Mouse (Mus musculus): ENCODE measurements around the gene Hspa8. TPM values are rescaled to one million over a fixed set of nuclear protein-coding genes. Genes with fewer than 3 reads are reported as not detected.
A peak's percentile ranks its signal among the peaks of the same experiment; 100 is the strongest.

Gene Hspa8
- polyA plus RNA-seq, 1 experiment from 2014 or later = 750 TPM

GRCm38 (mm10) chr9:40773869-40774268, 26.9 kb upstream of the Hspa8 start:
- ATAC-seq = peak; percentile 86
- Histone ChIP-seq H3K9ac (replicated peaks) (no peak overlapping the region), H3K4me2 (ENCODE audit: low read depth, low read length) (no peak overlapping the region), H3K4me1 (ENCODE audit: insufficient read depth) (peaks cover 9% of the 10 kb centered on the region), H3K36me3 (replicated peaks; ENCODE audit: insufficient read depth, low read length) (no peaks in the 10 kb centered on the region), H3K27me3 (ENCODE audit: insufficient read depth, low read length) (no peaks in the 10 kb centered on the region), H3K27ac (ENCODE audit: low read depth) (peak overlapping the region; percentile 51), H3K4me3 (ENCODE audit: low read depth, low read length) (no peak overlapping the region), H3K9me3 (ENCODE audit: low read length) (no peaks in the 10 kb centered on the region)
- WGBS (ENCODE audit: insufficient replicate concordance) = 56% methylated on average over 4 of the region's 4 CpGs
- TF ChIP-seq CTCF (IDR thresholded peaks at IDR 0.05; ENCODE audit: low read depth) (no peak), EP300 (IDR thresholded peaks at IDR 0.05; ENCODE audit: low read depth) (peak; percentile 55; the same call in 1 of the 2 replicates)
- DNase-seq = no peak

GRCm38 (mm10) chr9:40776044-40776443, 24.7 kb upstream of the Hspa8 start:
- Histone ChIP-seq H3K36me3 (replicated peaks; ENCODE audit: insufficient read depth, low read length) (no peaks in the 10 kb centered on the region), H3K27me3 (ENCODE audit: insufficient read depth, low read length) (no peaks in the 10 kb centered on the region), H3K27ac (ENCODE audit: low read depth) (peak overlapping the region; percentile 74), H3K9me3 (ENCODE audit: low read length) (no peaks in the 10 kb centered on the region), H3K9ac (replicated peaks) (no peak overlapping the region), H3K4me2 (ENCODE audit: low read depth, low read length) (no peak overlapping the region), H3K4me3 (ENCODE audit: low read depth, low read length) (no peak overlapping the region), H3K4me1 (ENCODE audit: insufficient read depth) (peaks cover 9% of the 10 kb centered on the region)
- DNase-seq (no peak), ATAC-seq (no peak)
- WGBS (ENCODE audit: insufficient replicate concordance) = 38% methylated on average over 1 of the region's 1 CpGs
- TF ChIP-seq EP300 (IDR thresholded peaks at IDR 0.05; ENCODE audit: low read depth) = no peak
- TF ChIP-seq CTCF (IDR thresholded peaks at IDR 0.05; ENCODE audit: low read depth) = no peak

GRCm38 (mm10) chr9:40776459-40777248, 24.1 kb upstream of the Hspa8 start:
- no peak overlapping the region for H3K9ac ChIP-seq (replicated peaks)
- 46% methylated on average over 11 of the region's 11 CpGs for WGBS (ENCODE audit: insufficient replicate concordance)
- TF ChIP-seq EP300 (IDR thresholded peaks at IDR 0.05; ENCODE audit: low read depth) (no peak), CTCF (IDR thresholded peaks at IDR 0.05; ENCODE audit: low read depth) (no peak)
- no peak overlapping the region for H3K4me3 ChIP-seq (ENCODE audit: low read depth, low read length)
- H3K9me3 ChIP-seq (ENCODE audit: low read length) = no peaks in the 10 kb centered on the region
- peak overlapping the region; percentile 74 for H3K27ac ChIP-seq (ENCODE audit: low read depth)
- H3K27me3 ChIP-seq (ENCODE audit: insufficient read depth, low read length) = no peaks in the 10 kb centered on the region
- DNase-seq (peak; percentile 56), ATAC-seq (peak; percentile 69)
- no peaks in the 10 kb centered on the region for H3K36me3 ChIP-seq (replicated peaks; ENCODE audit: insufficient read depth, low read length)
- H3K4me2 ChIP-seq (ENCODE audit: low read depth, low read length) = no peak overlapping the region
- peaks cover 9% of the 10 kb centered on the region for H3K4me1 ChIP-seq (ENCODE audit: insufficient read depth)

- Histone ChIP-seq H3K36me3 (replicated peaks; ENCODE audit: insufficient read depth, low read length) (no peaks in the 10 kb centered on the region), H3K4me2 (ENCODE audit: low read depth, low read length) (no peak overlapping the region), H3K9me3 (ENCODE audit: low read length) (no peaks in the 10 kb centered on the region), H3K27ac (ENCODE audit: low read depth) (no peak overlapping the region), H3K4me1 (ENCODE audit: insufficient read depth) (peaks cover 25% of the 10 kb centered on the region), H3K4me3 (ENCODE audit: low read depth, low read length) (no peak overlapping the region), H3K9ac (replicated peaks) (no peak overlapping the region), H3K27me3 (ENCODE audit: insufficient read depth, low read length) (no peaks in the 10 kb centered on the region)
- DNase-seq (no peak), ATAC-seq (no peak)
- 49% methylated on average over 3 of the region's 3 CpGs for WGBS (ENCODE audit: insufficient replicate concordance)
- no peak for TF ChIP-seq EP300 (IDR thresholded peaks at IDR 0.05; ENCODE audit: low read depth)
- TF ChIP-seq CTCF (IDR thresholded peaks at IDR 0.05; ENCODE audit: low read depth) = no peak
Measured at GRCm38 (mm10) chr9:40780111-40780510, 20.7 kb upstream of the Hspa8 start.

- DNase-seq = no peak
- 0 out of 2 replicates have a peak overlapping the region, but pooled peaks have one; percentile 24 for H3K4me2 ChIP-seq (ENCODE audit: low read depth, low read length)
- no peaks in the 10 kb centered on the region for H3K9me3 ChIP-seq (ENCODE audit: low read length)
- no peaks in the 10 kb centered on the region for H3K27me3 ChIP-seq (ENCODE audit: insufficient read depth, low read length)
- H3K9ac ChIP-seq (replicated peaks) = no peak overlapping the region
- TF ChIP-seq EP300 (IDR thresholded peaks at IDR 0.05; ENCODE audit: low read depth) (no peak), CTCF (IDR thresholded peaks at IDR 0.05; ENCODE audit: low read depth) (no peak)
- peaks cover 24% of the 10 kb centered on the region for H3K4me1 ChIP-seq (ENCODE audit: insufficient read depth)
- ATAC-seq = 0 out of 2 replicates have a peak, but pooled peaks have one; percentile 11
- H3K4me3 ChIP-seq (ENCODE audit: low read depth, low read length) = no peak overlapping the region
- H3K27ac ChIP-seq (ENCODE audit: low read depth) = peak overlapping the region; percentile 81
- WGBS (ENCODE audit: insufficient replicate concordance) = 62% methylated on average over 11 of the region's 11 CpGs
- no peaks in the 10 kb centered on the region for H3K36me3 ChIP-seq (replicated peaks; ENCODE audit: insufficient read depth, low read length)
Measured at GRCm38 (mm10) chr9:40780892-40781725, 19.7 kb upstream of the Hspa8 start.
